Mouse (Mus musculus) MN1 (cell line): ENCODE results near the gene Gm10406.
"Not testable (repeated sequence)": the region's sequence is repeated elsewhere in the genome, so short reads cannot be mapped to it uniquely, and the experiment has no call there.

Experiments used
- DNase-seq: peaks from one replicate; pipeline ENCODE4 v3.0.0-alpha.2; 2016; ENCODE audit warnings: low spot score

Gene Gm10406

DNA sequence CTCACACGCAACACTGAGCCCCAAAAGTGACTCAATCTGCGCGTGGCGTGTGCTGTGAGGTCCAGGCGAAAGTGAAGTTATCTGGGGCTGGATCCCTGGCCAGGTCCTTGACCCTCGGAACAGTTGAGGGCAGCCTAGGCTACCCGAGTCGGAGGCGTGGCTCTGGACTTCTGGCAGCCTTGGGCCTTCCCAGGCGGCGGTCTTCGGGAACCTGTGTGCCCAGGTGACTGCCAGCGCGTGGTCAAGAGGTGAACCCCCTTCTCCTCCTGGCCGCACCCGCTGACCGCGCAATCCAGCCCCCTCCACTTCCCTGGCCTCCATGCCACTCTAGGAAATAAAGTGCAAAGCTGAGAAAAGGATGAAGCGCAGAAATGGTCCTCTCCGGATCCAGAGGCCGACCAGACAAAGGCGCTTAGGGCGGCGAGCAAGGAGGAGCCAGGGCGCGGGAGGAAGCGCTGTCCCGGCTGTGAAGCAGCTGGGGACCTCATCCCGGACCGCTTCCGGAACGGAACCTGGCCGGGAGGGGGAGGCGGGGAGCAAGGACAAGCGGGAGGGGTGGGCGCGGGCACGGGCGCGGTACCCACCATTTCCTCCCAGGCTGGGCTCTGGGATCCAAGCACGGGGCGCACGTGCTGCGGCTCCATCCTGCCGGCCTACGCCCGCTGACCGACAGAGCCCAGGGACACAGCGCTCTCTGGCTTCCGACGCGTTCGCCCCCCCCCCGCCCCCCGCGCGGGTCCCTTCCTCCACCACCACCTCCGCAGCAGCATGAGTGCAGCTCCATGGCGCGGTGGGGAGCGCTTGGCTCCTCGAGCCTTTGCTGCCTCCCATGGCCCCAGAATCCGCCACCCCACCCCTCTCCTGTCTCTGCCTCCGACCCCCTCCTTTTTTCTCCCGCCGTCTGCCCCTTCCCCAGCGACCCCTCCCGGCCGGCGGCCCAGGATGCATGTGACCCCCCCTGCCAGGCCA is at the start of gene Gm10406:
TSS of gene Gm10406 (minus strand) at position 669 of the 969 bp plus-strand sequence.
- DNase-seq, result peak; percentile 5

DNA sequence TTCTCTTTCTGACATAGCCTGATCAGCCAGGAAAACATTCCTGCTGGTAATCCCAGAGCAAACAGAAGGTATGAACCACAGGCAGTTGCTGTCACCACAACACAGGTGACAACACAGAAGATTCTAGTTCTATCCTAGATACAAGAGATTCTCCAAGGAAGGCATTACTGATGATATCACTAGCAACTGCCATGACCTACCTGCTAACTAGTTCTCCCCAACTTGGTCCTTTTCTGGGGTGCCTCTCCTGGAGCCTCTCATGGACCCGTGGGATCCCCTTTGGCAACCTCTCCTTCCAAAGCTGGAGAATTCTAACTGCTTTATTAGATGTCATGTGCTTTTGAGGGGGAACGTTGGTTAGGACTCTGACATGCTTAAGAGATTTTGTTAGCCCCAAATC is 17.6 kb upstream of the Gm10406 start, which contains the start of gene Gm3685:
TSS of gene Gm3685 (minus strand) at position 101 of the 400 bp plus-strand sequence.
- DNase-seq, result not testable (repeated sequence)

DNA sequence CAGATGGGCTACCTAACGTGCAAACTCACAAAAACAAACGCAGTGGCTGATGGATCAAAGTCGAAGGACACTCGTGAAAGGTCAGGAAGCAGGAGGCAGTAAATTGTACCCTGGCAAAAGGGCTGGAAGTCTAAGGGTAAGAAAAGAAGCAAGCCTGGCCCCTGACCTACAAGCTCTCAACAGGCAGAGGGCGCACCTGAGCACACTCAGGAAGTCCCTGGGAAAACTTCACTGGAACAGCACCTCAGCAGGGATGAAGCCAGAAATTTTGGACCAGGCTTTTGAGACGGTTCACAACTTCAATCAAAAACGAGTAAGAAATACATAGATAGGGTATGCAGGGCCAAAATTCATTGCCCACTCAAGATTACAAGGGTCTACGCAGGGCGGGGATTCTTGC is 975 bp downstream of the Gm10406 start:
- not testable (repeated sequence) for DNase-seq

DNA sequence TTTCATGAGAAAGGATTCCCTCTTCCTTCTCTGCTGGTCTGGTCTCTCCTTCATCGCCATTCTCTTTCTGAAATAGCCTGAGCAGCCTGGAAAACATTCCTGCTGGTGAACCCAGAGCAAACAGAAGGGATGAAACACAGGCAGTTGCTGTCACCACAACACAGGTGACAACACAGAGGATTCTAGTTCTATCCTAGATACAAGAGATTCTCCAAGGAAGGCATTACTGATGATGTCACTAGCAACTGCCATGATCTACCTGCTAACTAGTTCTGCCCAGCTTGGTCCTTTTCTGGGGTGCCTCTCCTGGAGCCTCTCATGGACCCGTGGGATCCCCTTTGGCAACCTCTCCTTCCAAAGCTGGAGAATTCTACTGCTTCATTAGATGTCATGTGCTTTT is 53.5 kb downstream of the Gm10406 start, which contains the start of gene Gm6356:
TSS of gene Gm6356 (minus strand) at position 101 of the 400 bp plus-strand sequence.
- not testable (repeated sequence) for DNase-seq
